In the genomic region with DNA sequence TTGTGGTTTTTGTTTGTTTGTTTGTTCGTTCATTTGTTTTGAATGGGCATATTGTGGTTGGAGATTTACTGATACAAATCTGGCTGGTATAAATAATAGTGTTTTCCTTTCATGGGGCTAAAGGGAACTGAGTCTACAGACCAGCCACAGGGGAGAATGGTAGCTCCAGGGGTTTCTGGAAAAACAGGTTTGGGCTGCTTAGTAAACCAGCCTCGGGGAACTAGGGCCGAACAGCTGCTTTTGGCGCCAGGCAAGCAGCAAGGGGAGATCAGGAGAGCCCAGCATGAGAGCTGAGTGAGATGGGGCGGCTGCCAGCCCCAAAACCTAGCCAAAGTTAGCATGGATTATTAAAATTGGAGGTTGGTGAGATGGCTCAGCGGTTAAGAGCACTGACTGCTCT, we compare ENCODE assay signal across 27 mouse cellular contexts.
A peak's percentile ranks its signal among the peaks of the same experiment; 100 is the strongest.
DNase-seq lines count a peak whose midpoint lies in the region; ATAC-seq lines count a peak whose summit lies in the region.
"Had no signal": no experiment of that assay in that cellular context is flagged by ENCODE, and none has a peak within 500 bp of the region (broad histone marks: within the 10 kb centered on the region; RNA-seq: fewer than 3 reads in every experiment).

No protein-coding gene starts in this region.

- no peak overlapping the region for H3K4me2 ChIP-seq in kidney, embryonic 16.5 days (replicated peaks; ENCODE audit: low read depth, low read length)
- no peak overlapping the region for H3K4me2 ChIP-seq in intestine, embryonic 16.5 days (ENCODE audit: low read depth, low read length)
- H3K4me2 ChIP-seq: heart, embryonic 13.5 days; hindbrain, embryonic 12.5 days; limb, embryonic 15.5 days; midbrain, embryonic 13.5 days; neural tube, embryonic 12.5 days had no signal

- H3K36me3 ChIP-seq in kidney, embryonic 16.5 days (ENCODE audit: insufficient read depth, low read length) = no peaks in the 10 kb centered on the region
- no peaks in the 10 kb centered on the region for H3K36me3 ChIP-seq in intestine, embryonic 16.5 days (ENCODE audit: control insufficient read depth, insufficient read depth, low read length)
- H3K36me3 ChIP-seq: forebrain, embryonic 10.5 days; heart, embryonic 13.5 days; hindbrain, embryonic 12.5 days; limb, embryonic 15.5 days; midbrain, embryonic 13.5 days; neural tube, embryonic 12.5 days had no signal

- WGBS in kidney, embryonic 16.5 days = 55% methylated on average over 6 of the region's 6 CpGs
- WGBS in intestine, embryonic 16.5 days = 46% methylated on average over 6 of the region's 6 CpGs

- H3K4me1 ChIP-seq in kidney, embryonic 16.5 days (ENCODE audit: insufficient read depth, low read length) = no peaks in the 10 kb centered on the region
- H3K4me1 ChIP-seq in intestine, embryonic 16.5 days (ENCODE audit: control insufficient read depth, insufficient read depth, low read length) = no peaks in the 10 kb centered on the region
- H3K4me1 ChIP-seq: forebrain, embryonic 10.5 days; hindbrain, embryonic 12.5 days; limb, embryonic 15.5 days; midbrain, embryonic 13.5 days; neural tube, embryonic 12.5 days had no signal

- H3K27me3 ChIP-seq in kidney, embryonic 16.5 days (ENCODE audit: insufficient read depth, low read length) = no peaks in the 10 kb centered on the region
- H3K27me3 ChIP-seq in intestine, embryonic 16.5 days (replicated peaks; ENCODE audit: control insufficient read depth, insufficient read depth, low read length) = no peaks in the 10 kb centered on the region
- H3K27me3 ChIP-seq: CH12.LX; heart, embryonic 13.5 days; hindbrain, embryonic 12.5 days; limb, embryonic 15.5 days; midbrain, embryonic 13.5 days; neural tube, embryonic 12.5 days had no signal

- H3K4me3 ChIP-seq in kidney, embryonic 16.5 days (ENCODE audit: low read length) = no peak overlapping the region
- H3K4me3 ChIP-seq in intestine, embryonic 16.5 days (ENCODE audit: low read length) = no peak overlapping the region
- H3K4me3 ChIP-seq: forebrain, embryonic 10.5 days; heart, adult 2 months; heart, embryonic 13.5 days; hindbrain, embryonic 12.5 days; limb, embryonic 15.5 days; midbrain, embryonic 13.5 days; neural tube, embryonic 12.5 days had no signal

- no peak for DNase-seq in kidney, adult 18-20 months
- peak; percentile 9 to 33 for DNase-seq in urinary bladder, postnatal 36 days (ENCODE audit: low spot score in 2 of 2)
- DNase-seq in urinary bladder, postnatal 4 days (ENCODE audit: low spot score in 2 of 2) = no peak
- no peak for DNase-seq in heart, adult 18-20 months
- DNase-seq: adrenal gland, postnatal 10 days; B cell, adult 2 months; cerebellum, adult 2 months; cerebellum, postnatal 25 days; gastrocnemius, postnatal 25 days; heart, adult 2 months; heart, postnatal 14 days; kidney, adult 9 months; left cerebral cortex, postnatal 4 days; retina, postnatal 1 day had no signal

- H3K27ac ChIP-seq in kidney, embryonic 16.5 days (ENCODE audit: low read length) = no peak overlapping the region
- H3K27ac ChIP-seq in intestine, embryonic 16.5 days (ENCODE audit: low read length) = no peak overlapping the region
- H3K27ac ChIP-seq: forebrain, embryonic 10.5 days; heart, adult 2 months; heart, embryonic 13.5 days; hindbrain, embryonic 12.5 days; limb, embryonic 15.5 days; liver, embryonic 14.5 days; midbrain, embryonic 13.5 days; neural tube, embryonic 12.5 days had no signal

- ATAC-seq in kidney, embryonic 16.5 days (ENCODE audit: low FRiP score, low TSS enrichment) = 0 out of 2 replicates have a peak, but pooled peaks have one; percentile 39
- 0 out of 2 replicates have a peak, but pooled peaks have one; percentile 46 for ATAC-seq in intestine, embryonic 16.5 days
- no peak for ATAC-seq in monocyte, adult 5-6 weeks (replicated peaks; ENCODE audit: insufficient number of reproducible peaks, low FRiP score, low TSS enrichment, poor library complexity, severe bottlenecking)
- ATAC-seq: forebrain, embryonic 16.5 days; lung, postnatal 0 days; midbrain, embryonic 13.5 days had no signal

- no peaks in the 10 kb centered on the region for H3K9me3 ChIP-seq in kidney, embryonic 16.5 days (ENCODE audit: low read length)
- H3K9me3 ChIP-seq in intestine, embryonic 16.5 days (ENCODE audit: control insufficient read depth, low read length) = no peaks in the 10 kb centered on the region
- H3K9me3 ChIP-seq: forebrain, embryonic 10.5 days; heart, embryonic 13.5 days; hindbrain, embryonic 12.5 days; limb, embryonic 15.5 days; midbrain, embryonic 13.5 days; neural tube, embryonic 12.5 days had no signal

- no peak overlapping the region for H3K9ac ChIP-seq in kidney, embryonic 16.5 days (replicated peaks; ENCODE audit: low read length)
- no peak overlapping the region for H3K9ac ChIP-seq in intestine, embryonic 16.5 days (ENCODE audit: low read depth, low read length)
- H3K9ac ChIP-seq: heart, embryonic 13.5 days; hindbrain, embryonic 12.5 days; limb, embryonic 15.5 days; liver, embryonic 14.5 days; midbrain, embryonic 13.5 days; neural tube, embryonic 12.5 days had no signal

Comparison
In these comparisons a context has a peak if more than half of its experiments do, and no peak if none do; other contexts are left out.
1. DNase-seq: peak in urinary bladder, postnatal 36 days (2 of 2); none in kidney, adult 18-20 months (single experiment), urinary bladder, postnatal 4 days (0 of 2) and heart, adult 18-20 months (0 of 2).